Mouse (Mus musculus) heart, postnatal 36 days (tissue): ENCODE results near the gene Exo5. TPM values are rescaled to one million over a fixed set of nuclear protein-coding genes. Genes with fewer than 3 reads are reported as not detected.

Experiments used
- DNase-seq, 2 experiments: peaks; one replicate each; pipeline ENCODE4 v3.0.0; 2021 to 2022
- intact Hi-C: fragments of 180-260 bp; cut with DNase I; formaldehyde crosslinking; loops from one replicate; pipeline ENCODE4 v1.15.1; 2025
- total RNA-seq, 2 experiments: library from RNA; stranded (reverse); gene quantifications; 2 replicates each; pipeline ENCODE4 v1.2.3; 2021

Gene Exo5
- total RNA-seq = 1 to 10 TPM; 2.7 to 5.0 TPM

- intact Hi-C loops = loop anchor here (1.0 to 10.0 kb wide), 2 partner anchors 27 to 290 kb away; partner anchors contain the start of genes Rlf and Zfp69
- peak; percentile 85 to 88 for DNase-seq
Measured at GRCm38 (mm10) chr4:120924554-120925299, at the start of gene Exo5. Gene Exo5, minus strand, starts transcription at chr4:120925017.

- DNase-seq = no peak
- intact Hi-C loops = no loop called here
Measured at GRCm38 (mm10) chr4:120971842-120972241, 47.0 kb upstream of the Exo5 start.

- intact Hi-C loops = no loop called here
Measured at GRCm38 (mm10) chr4:120969382-120970146, 44.7 kb upstream of the Exo5 start.

GRCm38 (mm10) chr4:120968486-120968885 lies 43.7 kb upstream of the Exo5 start:
- no peak for DNase-seq
- intact Hi-C loops = no loop called here

More at GRCm38 (mm10) chr4:120969382-120970146, 44.7 kb upstream of the Exo5 start:
- peak in 1 of 2 experiments; percentile 23 for DNase-seq

- intact Hi-C loops = no loop called here
- no peak for DNase-seq
Measured at GRCm38 (mm10) chr4:120955586-120955985, 30.8 kb upstream of the Exo5 start.

- intact Hi-C loops = no loop called here
- DNase-seq = no peak
Measured at GRCm38 (mm10) chr4:120953667-120954066, 28.9 kb upstream of the Exo5 start.

- intact Hi-C loops = no loop called here
- no peak for DNase-seq
Measured at GRCm38 (mm10) chr4:120953038-120953437, 28.2 kb upstream of the Exo5 start.

GRCm38 (mm10) chr4:120952163-120952562 lies 27.3 kb upstream of the Exo5 start:
- peak in 1 of 2 experiments; percentile 8 for DNase-seq
- intact Hi-C loops = no loop called here

- peak; percentile 89 to 90 for DNase-seq
- intact Hi-C loops = loop anchor here (1.0 kb wide), 1 partner anchor 26 kb away; the partner anchor contains the start of gene Exo5
Measured at GRCm38 (mm10) chr4:120951428-120951973, 26.7 kb upstream of the Exo5 start, which contains the start of gene Zfp69. Gene Zfp69, minus strand, starts transcription at chr4:120951699.

GRCm38 (mm10) chr4:120950763-120951427 lies 26.1 kb upstream of the Exo5 start:
- no peak for DNase-seq
- intact Hi-C loops = loop anchor here (1.0 kb wide), 1 partner anchor 26 kb away; the partner anchor contains the start of gene Exo5

- intact Hi-C loops = no loop called here
- DNase-seq = peak; percentile 32 to 36
Measured at GRCm38 (mm10) chr4:120948938-120949337, 24.1 kb upstream of the Exo5 start.

- intact Hi-C loops = no loop called here
- DNase-seq = no peak
Measured at GRCm38 (mm10) chr4:120935006-120935405, 10.2 kb upstream of the Exo5 start.

- intact Hi-C loops = no loop called here
- no peak for DNase-seq
Measured at GRCm38 (mm10) chr4:120930736-120931135, 5.9 kb upstream of the Exo5 start.

- no peak for DNase-seq
- intact Hi-C loops = loop anchor here (10.0 kb wide), 1 partner anchor 286 kb away; the partner anchor contains the start of gene Rlf
Measured at GRCm38 (mm10) chr4:120928686-120929085, 3.9 kb upstream of the Exo5 start.

GRCm38 (mm10) chr4:120925386-120925785 lies 569 bp upstream of the Exo5 start:
- DNase-seq = peak in 1 of 2 experiments; percentile 17
- intact Hi-C loops = loop anchor here (1.0 to 10.0 kb wide), 2 partner anchors 26 to 289 kb away; partner anchors contain the start of genes Rlf and Zfp69

- intact Hi-C loops = loop anchor here (10.0 kb wide), 1 partner anchor 293 kb away; the partner anchor contains the start of gene Rlf
- DNase-seq = no peak
Measured at GRCm38 (mm10) chr4:120921461-120921860, 3.4 kb downstream of the Exo5 start.

- intact Hi-C loops = no loop called here
Measured at GRCm38 (mm10) chr4:120914501-120914900, 10.3 kb downstream of the Exo5 start.

GRCm38 (mm10) chr4:120913861-120914260 lies 11.0 kb downstream of the Exo5 start:
- intact Hi-C loops = no loop called here
- no peak for DNase-seq

More at GRCm38 (mm10) chr4:120914501-120914900, 10.3 kb downstream of the Exo5 start:
- DNase-seq = no peak

- intact Hi-C loops = no loop called here
- no peak for DNase-seq
Measured at GRCm38 (mm10) chr4:120913443-120913842, 11.4 kb downstream of the Exo5 start.

- DNase-seq = no peak
- intact Hi-C loops = no loop called here
Measured at GRCm38 (mm10) chr4:120912866-120913265, 12.0 kb downstream of the Exo5 start.
